Mouse (Mus musculus): ENCODE measurements at regions not wholly inside any gene's neighbourhood (a gene's known extent, or its start where the extent isn't known, plus 50 kb on each side); places are given as distances from the start of the nearest gene placed in this dataset.

GRCm38 (mm10) chr13:31367226-31367625 lies 188.7 kb upstream of the Foxq1 start:
- ATAC-seq (ENCODE audit: low FRiP score): no peak
- 92% methylated on average over 3 of the region's 3 CpGs for WGBS
- H3K27me3 ChIP-seq (ENCODE audit: control insufficient read depth, insufficient read depth, low read length): no peaks in the 10 kb centered on the region
- H3K9ac ChIP-seq (ENCODE audit: low read depth, low read length): no peak overlapping the region
- H3K36me3 ChIP-seq (ENCODE audit: control insufficient read depth, insufficient read depth, low read length): no peaks in the 10 kb centered on the region
- no peak overlapping the region for H3K4me3 ChIP-seq (ENCODE audit: low read depth, low read length)
- H3K4me1 ChIP-seq (replicated peaks; ENCODE audit: control insufficient read depth, insufficient read depth, low read length): no peaks in the 10 kb centered on the region
- DNase-seq (ENCODE audit: low spot score): no peak
- H3K4me2 ChIP-seq (replicated peaks; ENCODE audit: low read depth, low read length): no peak overlapping the region
- no peak overlapping the region for H3K27ac ChIP-seq (ENCODE audit: low read depth, low read length)
- no peaks in the 10 kb centered on the region for H3K9me3 ChIP-seq (ENCODE audit: control insufficient read depth, low read length)

GRCm38 (mm10) chr13:31369182-31369581 lies 186.8 kb upstream of the Foxq1 start:
- no peak overlapping the region for H3K27ac ChIP-seq (ENCODE audit: low read depth, low read length)
- 75% methylated on average over 4 of the region's 4 CpGs for WGBS
- ATAC-seq (ENCODE audit: low FRiP score) (no peak), DNase-seq (ENCODE audit: low spot score) (no peak)
- H3K36me3 ChIP-seq (ENCODE audit: control insufficient read depth, insufficient read depth, low read length): no peaks in the 10 kb centered on the region
- no peak overlapping the region for H3K4me3 ChIP-seq (ENCODE audit: low read depth, low read length)
- H3K9me3 ChIP-seq (ENCODE audit: control insufficient read depth, low read length): no peaks in the 10 kb centered on the region
- no peak overlapping the region for H3K9ac ChIP-seq (ENCODE audit: low read depth, low read length)
- H3K4me2 ChIP-seq (replicated peaks; ENCODE audit: low read depth, low read length): no peak overlapping the region
- H3K27me3 ChIP-seq (ENCODE audit: control insufficient read depth, insufficient read depth, low read length): no peaks in the 10 kb centered on the region
- no peaks in the 10 kb centered on the region for H3K4me1 ChIP-seq (replicated peaks; ENCODE audit: control insufficient read depth, insufficient read depth, low read length)

GRCm38 (mm10) chr13:31370873-31371272 lies 185.1 kb upstream of the Foxq1 start:
- H3K4me1 ChIP-seq (replicated peaks; ENCODE audit: control insufficient read depth, insufficient read depth, low read length): no peaks in the 10 kb centered on the region

GRCm38 (mm10) chr13:31374006-31374405 lies 181.9 kb upstream of the Foxq1 start:
- no peaks in the 10 kb centered on the region for H3K9me3 ChIP-seq (ENCODE audit: control insufficient read depth, low read length)
- H3K27ac ChIP-seq (ENCODE audit: low read depth, low read length): no peak overlapping the region
- H3K4me2 ChIP-seq (replicated peaks; ENCODE audit: low read depth, low read length): no peak overlapping the region
- no peaks in the 10 kb centered on the region for H3K27me3 ChIP-seq (ENCODE audit: control insufficient read depth, insufficient read depth, low read length)
- no peak overlapping the region for H3K4me3 ChIP-seq (ENCODE audit: low read depth, low read length)
- no peaks in the 10 kb centered on the region for H3K4me1 ChIP-seq (replicated peaks; ENCODE audit: control insufficient read depth, insufficient read depth, low read length)
- no peaks in the 10 kb centered on the region for H3K36me3 ChIP-seq (ENCODE audit: control insufficient read depth, insufficient read depth, low read length)
- no peak overlapping the region for H3K9ac ChIP-seq (ENCODE audit: low read depth, low read length)
- WGBS: 61% methylated on average over 5 of the region's 5 CpGs
- DNase-seq (ENCODE audit: low spot score) (no peak), ATAC-seq (ENCODE audit: low FRiP score) (peak; percentile 71; the same call in 1 of the 2 replicates)

More at GRCm38 (mm10) chr13:31370873-31371272, 185.1 kb upstream of the Foxq1 start:
- H3K9ac ChIP-seq (ENCODE audit: low read depth, low read length): no peak overlapping the region
- H3K27me3 ChIP-seq (ENCODE audit: control insufficient read depth, insufficient read depth, low read length): no peaks in the 10 kb centered on the region
- no peak overlapping the region for H3K4me2 ChIP-seq (replicated peaks; ENCODE audit: low read depth, low read length)
- H3K4me3 ChIP-seq (ENCODE audit: low read depth, low read length): no peak overlapping the region
- H3K9me3 ChIP-seq (ENCODE audit: control insufficient read depth, low read length): no peaks in the 10 kb centered on the region
- no peaks in the 10 kb centered on the region for H3K36me3 ChIP-seq (ENCODE audit: control insufficient read depth, insufficient read depth, low read length)
- 69% methylated on average over 6 of the region's 6 CpGs for WGBS
- DNase-seq (ENCODE audit: low spot score): no peak
- ATAC-seq (ENCODE audit: low FRiP score): no peak
- H3K27ac ChIP-seq (ENCODE audit: low read depth, low read length): no peak overlapping the region

- ATAC-seq (ENCODE audit: low FRiP score) (no peak), DNase-seq (ENCODE audit: low spot score) (no peak)
- H3K4me1 ChIP-seq (replicated peaks; ENCODE audit: control insufficient read depth, insufficient read depth, low read length): no peaks in the 10 kb centered on the region
- WGBS: 77% methylated on average over 4 of the region's 4 CpGs
- no peak overlapping the region for H3K4me3 ChIP-seq (ENCODE audit: low read depth, low read length)
- no peaks in the 10 kb centered on the region for H3K9me3 ChIP-seq (ENCODE audit: control insufficient read depth, low read length)
- H3K27ac ChIP-seq (ENCODE audit: low read depth, low read length): no peak overlapping the region
- H3K36me3 ChIP-seq (ENCODE audit: control insufficient read depth, insufficient read depth, low read length): no peaks in the 10 kb centered on the region
- H3K27me3 ChIP-seq (ENCODE audit: control insufficient read depth, insufficient read depth, low read length): no peaks in the 10 kb centered on the region
- H3K4me2 ChIP-seq (replicated peaks; ENCODE audit: low read depth, low read length): no peak overlapping the region
- H3K9ac ChIP-seq (ENCODE audit: low read depth, low read length): no peak overlapping the region
Measured at GRCm38 (mm10) chr13:31393421-31394215, 162.3 kb upstream of the Foxq1 start.

- H3K9ac ChIP-seq (ENCODE audit: low read depth, low read length): no peak overlapping the region
- no peak overlapping the region for H3K4me3 ChIP-seq (ENCODE audit: low read depth, low read length)
- DNase-seq (ENCODE audit: low spot score) (no peak), ATAC-seq (ENCODE audit: low FRiP score) (no peak)
- no peaks in the 10 kb centered on the region for H3K27me3 ChIP-seq (ENCODE audit: control insufficient read depth, insufficient read depth, low read length)
- H3K36me3 ChIP-seq (ENCODE audit: control insufficient read depth, insufficient read depth, low read length): no peaks in the 10 kb centered on the region
- no peak overlapping the region for H3K27ac ChIP-seq (ENCODE audit: low read depth, low read length)
- H3K4me1 ChIP-seq (replicated peaks; ENCODE audit: control insufficient read depth, insufficient read depth, low read length): no peaks in the 10 kb centered on the region
- no peaks in the 10 kb centered on the region for H3K9me3 ChIP-seq (ENCODE audit: control insufficient read depth, low read length)
- WGBS: 75% methylated on average over 5 of the region's 5 CpGs
- no peak overlapping the region for H3K4me2 ChIP-seq (replicated peaks; ENCODE audit: low read depth, low read length)
Measured at GRCm38 (mm10) chr13:31396216-31396910, 159.6 kb upstream of the Foxq1 start.

- DNase-seq (ENCODE audit: low spot score): peak; percentile 22
- no peaks in the 10 kb centered on the region for H3K27me3 ChIP-seq (ENCODE audit: control insufficient read depth, insufficient read depth, low read length)
- H3K36me3 ChIP-seq (ENCODE audit: control insufficient read depth, insufficient read depth, low read length): no peaks in the 10 kb centered on the region
- H3K4me3 ChIP-seq (ENCODE audit: low read depth, low read length): no peak overlapping the region
- H3K27ac ChIP-seq (ENCODE audit: low read depth, low read length): no peak overlapping the region
- H3K9ac ChIP-seq (ENCODE audit: low read depth, low read length): no peak overlapping the region
- ATAC-seq (ENCODE audit: low FRiP score): no peak
- no peaks in the 10 kb centered on the region for H3K4me1 ChIP-seq (replicated peaks; ENCODE audit: control insufficient read depth, insufficient read depth, low read length)
- H3K4me2 ChIP-seq (replicated peaks; ENCODE audit: low read depth, low read length): no peak overlapping the region
- no peaks in the 10 kb centered on the region for H3K9me3 ChIP-seq (ENCODE audit: control insufficient read depth, low read length)
- 48% methylated on average over 10 of the region's 10 CpGs for WGBS
Measured at GRCm38 (mm10) chr13:31397246-31397645, 158.7 kb upstream of the Foxq1 start.

GRCm38 (mm10) chr13:31400401-31400800 lies 155.5 kb upstream of the Foxq1 start:
- H3K36me3 ChIP-seq (ENCODE audit: control insufficient read depth, insufficient read depth, low read length): no peaks in the 10 kb centered on the region
- WGBS: 95% methylated on average over 2 of the region's 2 CpGs
- H3K4me1 ChIP-seq (replicated peaks; ENCODE audit: control insufficient read depth, insufficient read depth, low read length): no peaks in the 10 kb centered on the region
- H3K4me2 ChIP-seq (replicated peaks; ENCODE audit: low read depth, low read length): no peak overlapping the region
- no peaks in the 10 kb centered on the region for H3K27me3 ChIP-seq (ENCODE audit: control insufficient read depth, insufficient read depth, low read length)
- DNase-seq (ENCODE audit: low spot score) (no peak), ATAC-seq (ENCODE audit: low FRiP score) (no peak)
- no peak overlapping the region for H3K4me3 ChIP-seq (ENCODE audit: low read depth, low read length)
- H3K27ac ChIP-seq (ENCODE audit: low read depth, low read length): no peak overlapping the region
- H3K9ac ChIP-seq (ENCODE audit: low read depth, low read length): no peak overlapping the region
- no peaks in the 10 kb centered on the region for H3K9me3 ChIP-seq (ENCODE audit: control insufficient read depth, low read length)

GRCm38 (mm10) chr13:31405312-31405711 lies 150.6 kb upstream of the Foxq1 start:
- ATAC-seq (ENCODE audit: low FRiP score) (no peak), DNase-seq (ENCODE audit: low spot score) (no peak)
- no peak overlapping the region for H3K9ac ChIP-seq (ENCODE audit: low read depth, low read length)
- 80% methylated on average over 2 of the region's 2 CpGs for WGBS
- no peaks in the 10 kb centered on the region for H3K9me3 ChIP-seq (ENCODE audit: control insufficient read depth, low read length)
- H3K27me3 ChIP-seq (ENCODE audit: control insufficient read depth, insufficient read depth, low read length): no peaks in the 10 kb centered on the region
- no peaks in the 10 kb centered on the region for H3K4me1 ChIP-seq (replicated peaks; ENCODE audit: control insufficient read depth, insufficient read depth, low read length)
- H3K27ac ChIP-seq (ENCODE audit: low read depth, low read length): no peak overlapping the region
- no peaks in the 10 kb centered on the region for H3K36me3 ChIP-seq (ENCODE audit: control insufficient read depth, insufficient read depth, low read length)
- H3K4me3 ChIP-seq (ENCODE audit: low read depth, low read length): no peak overlapping the region
- H3K4me2 ChIP-seq (replicated peaks; ENCODE audit: low read depth, low read length): no peak overlapping the region
